Mouse (Mus musculus) ovary, adult 18-20 months (tissue): ENCODE measurements around the gene Ywhag.

Experiments used
- DNase-seq: peaks from one replicate; pipeline ENCODE4 v3.0.0; 2022; ENCODE audit warnings: low spot score, mixed read lengths

The Ywhag gene

DNA sequence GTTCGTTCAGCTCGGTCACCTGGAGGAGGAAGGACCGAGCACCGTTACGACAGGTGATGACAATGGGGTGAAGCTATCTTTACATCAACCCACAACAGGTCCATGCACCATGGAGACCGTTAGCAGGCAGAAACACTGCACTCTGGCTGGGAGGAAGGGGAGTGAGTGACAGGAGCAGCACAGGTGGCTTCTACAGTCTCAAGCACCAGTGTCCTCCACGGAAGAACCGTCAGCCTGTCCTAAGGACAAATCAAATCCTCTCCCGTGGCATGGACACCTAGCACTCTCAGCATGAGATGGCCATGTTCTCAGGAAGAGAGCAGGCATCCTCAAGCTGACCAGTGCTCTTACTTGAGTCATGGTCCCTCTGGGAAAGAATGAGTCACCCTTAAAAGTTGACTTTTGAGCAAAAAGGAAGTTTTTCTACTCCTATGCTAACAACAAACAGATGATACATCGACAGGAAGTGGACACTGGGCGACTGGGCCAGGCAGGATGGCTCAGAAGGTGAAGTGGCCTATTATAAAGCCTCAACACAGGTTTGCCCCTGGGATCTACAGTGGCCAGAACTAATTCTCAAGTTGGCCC is 22.7 kb downstream of the Ywhag start:
- no peak for DNase-seq

DNA sequence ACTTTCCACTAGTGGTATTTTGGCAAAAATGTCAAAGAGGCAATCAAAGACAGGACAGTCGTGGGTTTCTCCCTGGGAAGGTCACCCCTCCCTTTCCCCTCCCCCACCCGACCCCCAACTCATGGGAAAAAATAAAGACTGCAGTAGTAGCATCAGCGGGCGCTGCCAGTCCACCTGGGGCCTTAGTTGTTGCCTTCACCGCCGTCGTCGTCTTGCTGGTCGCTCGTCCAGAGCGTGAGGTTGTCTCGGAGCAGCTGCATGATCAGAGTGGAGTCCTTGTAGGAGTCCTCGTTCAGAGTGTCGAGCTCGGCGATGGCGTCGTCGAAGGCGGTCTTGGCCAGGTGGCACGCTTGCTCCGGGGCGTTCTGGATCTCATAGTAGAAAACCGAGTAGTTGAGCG is 23.6 kb downstream of the Ywhag start:
- no peak for DNase-seq

DNA sequence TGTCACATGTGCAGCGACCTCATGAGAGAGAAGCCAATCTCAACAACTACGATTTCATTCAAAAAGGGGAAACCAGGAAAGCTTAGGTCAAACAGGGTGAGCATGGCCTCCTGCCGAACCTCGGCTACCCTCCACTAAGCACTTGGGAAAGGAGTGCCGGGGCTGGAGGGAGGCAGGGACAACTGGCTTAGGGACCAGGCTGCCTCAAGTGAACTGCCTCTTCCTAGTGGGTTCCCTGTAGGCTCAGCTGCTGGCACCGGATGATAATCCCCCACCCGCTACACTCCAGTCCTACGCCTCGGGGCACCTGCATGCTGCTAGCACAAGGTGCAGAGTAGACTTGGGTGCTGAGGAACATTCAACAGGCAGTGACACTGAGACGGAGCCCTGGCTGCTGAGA is 24.8 kb downstream of the Ywhag start:
- DNase-seq = no peak

DNA sequence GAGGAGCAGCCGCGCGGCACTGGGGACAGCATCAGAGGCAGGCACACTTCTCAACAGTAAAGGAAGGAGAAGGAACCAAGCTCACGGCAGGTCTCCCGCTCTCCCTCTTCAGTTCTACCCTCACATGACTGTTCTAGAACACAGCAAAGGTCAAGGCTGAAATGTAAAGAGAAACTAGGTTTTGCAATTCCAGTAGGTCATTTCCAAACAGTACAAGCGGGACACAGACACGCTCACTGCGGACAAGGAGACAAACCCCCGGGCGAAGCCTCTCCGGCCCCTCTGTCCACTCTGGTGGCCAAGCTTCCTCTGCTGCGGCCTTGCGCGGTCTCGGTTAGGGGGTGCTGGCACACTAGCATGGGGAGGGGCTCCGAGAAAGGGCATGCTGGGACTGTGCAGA is 25.4 kb downstream of the Ywhag start:
- no peak for DNase-seq

DNA sequence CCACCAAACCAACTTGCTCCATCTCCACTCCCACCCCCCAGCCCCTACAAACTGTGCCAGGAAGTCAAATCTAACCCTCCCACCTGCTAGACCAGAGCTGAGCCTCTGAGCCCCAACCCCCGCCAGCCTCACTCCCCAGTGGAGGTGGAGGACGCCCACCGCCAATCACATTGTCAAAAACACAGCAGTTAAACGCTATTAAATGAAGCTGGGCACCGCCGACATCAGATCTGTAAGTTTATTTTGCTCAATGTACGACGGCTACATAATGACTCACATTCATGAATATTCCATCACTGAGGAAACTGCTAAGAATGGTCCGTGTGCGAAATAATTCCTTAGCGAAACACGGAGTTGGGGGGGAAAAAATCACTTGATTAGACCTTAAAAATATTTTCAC is 26.2 kb downstream of the Ywhag start:
- DNase-seq = no peak

DNA sequence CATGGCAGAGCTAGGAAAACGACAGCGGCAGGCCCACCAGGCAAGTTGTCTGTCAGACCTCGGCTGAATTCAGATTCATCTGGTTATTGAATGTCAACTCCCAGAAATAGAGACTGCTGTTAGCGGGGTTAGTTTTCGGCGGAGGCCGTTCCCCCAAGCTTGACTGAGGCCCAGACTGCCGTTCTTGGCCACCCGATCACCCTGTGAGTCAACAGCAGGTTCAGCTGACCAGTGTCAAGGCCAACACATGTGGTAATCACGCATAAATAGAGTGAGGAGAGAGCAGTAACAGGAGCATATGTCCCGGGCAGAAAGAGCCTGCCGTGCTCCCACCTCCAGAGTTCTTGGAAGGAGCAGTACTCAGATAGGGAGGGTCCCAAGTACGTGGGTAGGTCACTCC is 27.2 kb downstream of the Ywhag start:
- DNase-seq = peak; percentile 53

DNA sequence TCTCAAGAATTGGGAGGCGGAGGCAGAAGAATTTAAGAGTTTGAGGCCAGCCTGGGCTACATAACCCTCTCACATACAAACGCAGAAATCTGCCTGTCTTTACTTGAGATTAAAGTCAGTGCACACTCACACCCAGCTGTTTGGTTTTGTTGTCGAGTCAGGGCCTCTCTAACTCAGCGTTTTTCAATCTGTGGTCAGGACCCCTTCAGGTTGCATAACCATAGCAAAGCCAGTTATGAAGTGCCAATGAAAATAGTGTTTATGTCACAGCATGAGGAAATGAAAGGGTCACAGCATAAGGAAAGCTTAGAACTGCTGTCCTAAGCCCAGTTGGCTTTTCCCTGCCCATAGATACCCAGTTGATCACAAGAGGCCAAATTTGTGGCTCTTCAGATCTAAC is 27.6 kb downstream of the Ywhag start:
- no peak for DNase-seq

DNA sequence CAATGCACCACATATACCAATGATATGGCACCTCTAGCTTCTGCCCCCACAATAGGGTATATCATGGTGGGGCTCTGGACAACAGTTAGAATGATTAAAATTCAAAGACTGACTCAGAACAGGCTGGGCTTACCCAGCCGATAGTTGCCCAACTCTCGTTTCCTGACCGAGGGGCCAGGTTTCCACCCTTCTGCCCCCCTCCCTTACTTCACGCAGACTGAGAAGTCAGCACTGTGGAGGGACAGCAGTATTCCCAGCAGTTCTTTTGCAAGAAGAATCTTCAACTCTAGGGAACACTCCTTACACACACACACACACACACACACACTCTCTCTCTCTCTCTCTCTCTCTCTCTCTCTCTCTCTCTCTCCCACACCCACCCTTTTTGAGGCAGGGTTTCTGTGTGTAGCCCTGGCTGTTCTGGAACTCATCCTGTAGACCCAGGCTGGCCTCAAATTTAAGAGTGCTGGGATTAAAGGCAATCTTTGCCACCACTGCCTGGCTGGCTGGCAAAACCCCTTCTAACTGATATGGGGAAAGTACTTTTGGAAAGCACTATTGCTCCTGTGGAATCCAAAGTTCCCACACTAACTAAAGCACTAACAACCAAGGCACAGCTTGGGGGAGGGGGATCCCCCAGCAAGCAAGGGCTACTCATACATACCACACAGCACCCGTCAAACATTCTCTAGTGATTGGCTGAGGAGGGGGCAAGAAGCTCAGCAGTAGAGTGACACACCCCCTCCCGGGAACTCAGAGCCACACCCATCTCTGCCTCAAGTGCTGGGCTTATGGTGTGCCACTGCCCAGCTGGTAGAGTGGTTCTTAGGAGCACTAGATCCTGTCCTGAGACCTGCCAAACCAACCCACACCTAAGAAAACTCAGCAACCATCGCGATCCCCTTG is 28.8 kb downstream of the Ywhag start:
- DNase-seq = no peak

DNA sequence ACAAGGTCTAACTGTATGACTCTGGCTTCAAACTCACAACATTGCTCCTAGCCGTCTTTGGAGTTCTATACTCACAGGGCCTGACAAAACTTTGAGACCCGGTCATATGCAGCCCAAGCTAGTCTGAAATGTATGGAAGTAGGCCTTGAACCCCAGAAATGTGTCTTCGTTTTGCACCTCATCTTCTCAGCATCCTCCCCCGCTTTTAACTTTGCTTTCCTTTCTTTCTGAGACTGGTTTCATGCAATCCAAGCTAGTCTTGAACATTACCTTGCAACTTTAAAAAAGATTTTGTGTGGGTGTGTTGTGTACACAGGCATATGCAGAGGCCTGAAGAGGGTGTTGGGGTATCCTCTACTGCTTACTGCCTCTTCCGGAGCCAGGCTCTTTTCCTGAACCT is 30.2 kb downstream of the Ywhag start:
- no peak for DNase-seq

DNA sequence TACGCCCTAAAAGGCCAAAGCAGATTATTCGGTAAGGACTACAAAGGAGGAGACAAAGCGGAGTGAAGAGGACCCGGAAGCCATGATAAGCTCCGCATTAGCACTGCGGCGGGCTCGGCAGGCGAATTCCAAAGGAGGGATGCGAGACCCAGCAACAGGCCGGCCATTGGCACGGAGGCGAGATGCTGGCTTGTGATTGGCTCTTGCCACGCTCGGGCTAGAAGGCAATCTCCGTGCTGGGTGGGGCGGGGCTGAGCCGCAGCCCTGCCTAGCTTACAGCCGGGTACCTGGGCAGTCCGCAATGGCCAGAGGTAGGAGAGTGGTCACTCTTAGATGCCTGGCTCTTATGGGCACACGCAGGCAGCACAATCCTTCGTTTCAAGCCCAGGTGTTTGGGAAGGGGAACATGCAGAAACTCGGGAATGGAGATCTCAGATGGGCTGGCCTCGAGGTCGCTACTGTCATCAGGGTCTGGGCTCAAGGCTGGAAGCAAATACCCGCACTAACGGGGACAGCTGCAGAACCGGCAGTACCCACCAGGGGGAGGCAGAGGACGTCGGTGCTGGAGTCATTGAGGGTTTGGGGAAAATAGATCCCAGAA is 30.8 kb downstream of the Ywhag start:
- DNase-seq = peak; percentile 91

DNA sequence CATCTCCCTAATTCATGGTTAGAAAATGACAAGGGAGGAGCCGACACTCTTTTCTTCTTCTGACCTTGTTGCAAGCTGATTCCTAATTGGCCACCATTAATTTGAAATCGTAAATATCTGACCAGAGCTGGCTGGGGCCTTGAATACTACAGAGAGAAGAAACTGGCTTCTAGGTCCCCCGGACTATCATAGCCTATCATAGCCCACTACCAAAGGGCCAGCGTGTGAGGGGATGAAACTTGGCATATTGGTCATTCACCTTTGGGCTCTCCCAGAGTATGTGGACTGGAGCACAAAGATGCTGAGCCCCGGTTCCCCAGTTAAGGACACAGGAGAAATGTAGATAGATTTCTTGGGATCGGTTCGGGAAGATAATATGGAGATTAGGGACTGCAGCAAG is 31.4 kb downstream of the Ywhag start:
- no peak for DNase-seq

DNA sequence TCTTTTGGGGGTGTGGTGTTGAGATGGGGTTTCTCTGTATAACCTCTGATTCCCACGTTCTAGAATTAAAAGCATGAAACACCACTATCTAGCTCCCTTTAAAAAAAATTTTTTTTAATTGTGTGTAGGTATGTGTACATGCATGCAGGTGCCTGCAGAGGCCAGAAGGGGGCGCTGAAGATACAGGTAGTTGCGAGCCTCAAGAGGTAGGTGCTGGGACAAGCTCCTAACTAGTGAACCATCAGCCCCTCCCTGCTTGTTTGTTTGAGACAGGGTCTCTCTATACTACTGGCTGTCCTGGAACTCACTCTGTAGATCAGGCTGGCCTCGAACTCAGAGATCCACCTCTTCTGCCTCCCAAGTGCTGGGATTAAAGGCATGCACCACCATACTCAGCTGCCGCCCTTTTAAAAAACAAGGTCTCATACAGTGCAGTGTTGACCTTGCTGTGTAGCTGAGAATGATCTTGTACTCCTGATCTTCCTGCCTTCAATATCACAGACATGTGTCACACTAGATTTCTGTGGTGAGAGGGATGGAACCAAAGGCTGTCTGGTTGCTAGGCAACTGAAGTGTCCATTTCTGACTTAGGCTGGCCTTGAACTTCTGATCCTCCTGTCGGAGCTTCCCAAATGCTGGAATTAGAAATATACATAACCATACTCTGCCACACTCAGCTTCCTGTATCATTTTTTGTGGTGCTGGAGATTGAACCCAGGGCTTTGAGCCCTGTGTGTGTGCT is 32.9 kb downstream of the Ywhag start:
- no peak for DNase-seq

DNA sequence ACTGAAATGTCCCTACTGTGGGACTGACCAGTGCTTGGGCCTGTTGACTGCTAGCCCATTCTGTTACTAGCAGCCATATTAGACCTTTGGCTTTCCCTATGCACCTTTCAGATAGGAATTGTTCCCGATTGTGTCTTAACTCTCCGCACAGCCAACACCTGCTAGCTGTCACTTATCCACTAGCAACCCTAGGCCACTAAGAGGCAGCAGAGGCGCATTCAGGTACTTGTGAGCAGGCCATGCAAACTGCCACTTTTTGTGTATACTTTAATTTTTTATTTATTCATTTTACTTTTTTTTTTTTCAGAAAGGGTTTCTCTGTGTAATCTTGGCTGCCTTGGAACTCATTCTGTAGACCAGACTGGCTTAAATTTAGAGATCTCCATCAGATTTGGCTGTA is 33.7 kb downstream of the Ywhag start:
- no peak for DNase-seq

DNA sequence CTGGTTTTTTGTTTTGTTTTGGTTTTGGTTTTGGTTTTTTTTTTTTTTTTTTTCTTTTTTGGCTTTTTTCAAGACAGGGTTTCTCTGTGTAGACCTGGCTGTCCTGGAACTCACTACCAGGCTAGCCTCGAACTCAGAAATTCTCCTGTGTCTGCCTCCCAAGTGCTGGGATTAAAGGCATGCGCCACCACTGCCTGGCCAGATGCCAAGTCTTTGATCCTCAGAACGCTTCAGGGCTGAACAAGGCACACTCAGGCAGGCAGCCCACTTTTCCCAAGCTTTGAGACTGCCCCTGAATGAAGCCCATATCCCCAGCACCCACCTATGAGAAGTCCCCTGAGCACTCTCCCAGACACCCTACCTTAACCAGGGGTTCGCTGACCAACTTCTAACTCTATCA is 34.6 kb downstream of the Ywhag start:
- DNase-seq = no peak

DNA sequence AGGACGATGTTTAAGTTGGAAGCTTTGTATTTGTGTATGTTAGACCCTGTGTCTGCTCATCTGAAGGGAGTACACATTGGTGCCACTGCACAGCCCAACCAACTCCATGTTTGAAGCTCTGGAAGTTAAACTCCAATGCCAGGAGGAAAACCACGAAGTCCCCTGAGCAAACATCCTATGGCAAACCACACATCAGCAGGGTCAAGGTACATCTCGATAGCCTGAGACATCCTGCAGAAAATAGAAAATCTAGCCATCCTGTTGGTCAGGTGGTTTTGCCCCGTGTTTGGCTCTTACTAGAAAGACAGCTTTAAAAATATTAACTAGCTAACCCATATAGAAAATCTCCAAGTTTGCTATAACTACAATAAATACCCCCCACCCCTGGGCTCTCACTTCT is 35.4 kb downstream of the Ywhag start:
- no peak for DNase-seq

DNA sequence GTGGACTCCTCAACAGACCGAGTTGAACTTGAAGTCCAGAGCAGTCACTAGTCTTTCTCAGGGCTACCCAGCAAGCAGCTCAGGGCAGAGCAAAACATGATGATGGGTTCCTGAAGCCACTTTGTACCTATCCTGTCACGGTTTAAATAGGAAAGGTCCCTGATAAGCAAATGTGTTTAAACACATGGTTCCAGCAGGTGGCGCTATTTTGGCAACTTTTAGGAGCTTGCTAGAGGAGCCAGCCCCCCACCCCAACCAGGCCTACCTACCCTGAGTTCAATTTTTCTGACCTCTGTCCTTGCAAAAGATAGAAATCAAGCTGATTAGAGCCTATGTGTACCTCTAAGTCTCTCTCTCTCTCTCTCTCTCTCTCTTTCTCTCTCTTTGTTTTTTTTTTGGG is 36.4 kb downstream of the Ywhag start:
- DNase-seq = no peak

DNA sequence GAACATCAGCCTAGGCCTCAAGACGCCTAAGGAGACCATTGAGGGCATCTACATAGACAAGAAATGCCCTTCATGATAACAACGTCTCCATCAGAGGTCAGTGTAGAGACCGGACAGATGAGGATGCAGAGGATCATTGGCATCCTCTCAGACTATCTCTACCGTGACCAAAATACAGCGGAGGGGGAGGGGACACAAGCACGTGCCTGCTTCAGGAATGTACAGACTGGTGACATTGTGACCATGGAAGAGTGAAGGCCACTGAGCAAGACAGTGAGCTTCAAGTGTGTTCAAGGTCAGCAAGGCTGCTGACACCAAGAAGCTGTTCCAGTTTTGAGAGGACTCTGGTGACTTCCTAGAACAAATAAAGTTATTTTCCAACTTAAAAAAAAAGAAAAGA is 39.5 kb downstream of the Ywhag start:
- no peak for DNase-seq

DNA sequence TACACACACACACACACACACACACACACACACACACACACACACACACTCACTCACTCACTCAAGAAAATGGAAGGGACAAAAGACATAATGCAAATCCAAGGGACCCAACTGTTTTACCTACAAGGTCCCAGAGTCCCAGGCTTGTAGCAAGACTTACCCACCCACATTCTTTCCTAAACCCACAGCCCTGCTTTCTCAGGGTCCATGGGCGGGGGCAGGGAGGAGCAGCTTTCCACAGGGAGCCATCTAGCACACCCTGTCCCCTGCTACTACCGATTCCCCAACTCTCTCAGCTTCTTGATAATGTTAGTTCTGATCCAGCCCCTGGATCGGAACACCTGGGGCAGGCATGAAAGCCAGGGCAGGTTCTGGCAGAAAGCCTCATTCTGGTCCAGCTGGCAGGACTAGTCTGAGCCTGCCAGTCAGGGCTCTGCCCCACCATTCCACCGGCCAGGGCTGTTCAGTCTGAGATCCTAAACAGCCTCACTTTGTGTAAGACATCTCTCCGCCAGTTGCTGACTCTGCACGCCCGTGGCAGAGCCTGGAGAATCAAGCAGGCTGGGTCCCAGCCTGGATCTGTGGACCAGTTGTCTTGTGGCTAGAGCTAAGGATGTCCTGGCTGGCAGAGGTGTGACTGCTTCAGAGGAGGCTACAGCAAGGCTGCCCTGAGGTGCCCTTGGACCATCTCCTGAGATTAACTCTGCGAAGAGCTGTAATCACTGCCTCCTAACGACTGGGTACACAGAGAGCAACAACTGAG is 41.6 kb downstream of the Ywhag start:
- DNase-seq = no peak

DNA sequence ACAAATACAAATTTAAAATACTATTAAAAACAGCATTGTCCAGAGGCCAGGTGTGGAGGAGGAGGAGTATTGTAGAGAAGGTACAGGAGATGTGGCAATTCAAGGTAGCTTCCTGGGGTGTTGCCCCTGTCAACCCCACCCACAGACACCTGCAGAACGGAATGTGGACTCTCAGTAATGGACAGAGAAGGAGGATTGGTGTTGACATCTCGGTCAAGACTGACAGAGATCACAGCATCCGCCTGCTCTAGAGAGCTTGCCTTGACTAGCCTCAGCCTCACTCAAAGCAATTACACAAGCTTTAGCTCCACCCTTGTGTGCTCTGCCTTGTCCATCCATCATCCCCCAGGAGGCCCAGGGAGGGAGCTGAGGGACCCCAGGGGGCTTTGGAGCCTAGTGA is 43.5 kb downstream of the Ywhag start:
- no peak for DNase-seq

DNA sequence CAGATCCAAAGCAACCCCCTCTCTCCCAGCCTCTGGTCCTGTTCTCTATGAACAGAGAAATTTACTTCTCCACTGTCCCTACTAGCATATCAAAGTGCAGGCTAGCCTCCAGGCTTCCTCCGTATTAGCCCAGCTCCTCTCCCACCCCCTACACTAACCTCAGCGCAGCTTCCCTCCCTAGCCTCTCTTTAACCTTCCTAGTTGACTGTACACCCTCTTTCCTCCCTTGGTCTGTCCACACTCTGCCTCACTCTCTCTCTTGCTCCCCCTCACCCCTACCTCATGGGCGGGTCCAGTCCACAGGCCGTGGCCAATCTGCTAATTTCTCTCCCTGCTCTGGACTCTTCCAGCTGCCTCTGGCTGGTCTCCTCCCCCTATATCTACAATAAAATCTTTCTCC is 44.1 kb downstream of the Ywhag start:
- DNase-seq = no peak

DNA sequence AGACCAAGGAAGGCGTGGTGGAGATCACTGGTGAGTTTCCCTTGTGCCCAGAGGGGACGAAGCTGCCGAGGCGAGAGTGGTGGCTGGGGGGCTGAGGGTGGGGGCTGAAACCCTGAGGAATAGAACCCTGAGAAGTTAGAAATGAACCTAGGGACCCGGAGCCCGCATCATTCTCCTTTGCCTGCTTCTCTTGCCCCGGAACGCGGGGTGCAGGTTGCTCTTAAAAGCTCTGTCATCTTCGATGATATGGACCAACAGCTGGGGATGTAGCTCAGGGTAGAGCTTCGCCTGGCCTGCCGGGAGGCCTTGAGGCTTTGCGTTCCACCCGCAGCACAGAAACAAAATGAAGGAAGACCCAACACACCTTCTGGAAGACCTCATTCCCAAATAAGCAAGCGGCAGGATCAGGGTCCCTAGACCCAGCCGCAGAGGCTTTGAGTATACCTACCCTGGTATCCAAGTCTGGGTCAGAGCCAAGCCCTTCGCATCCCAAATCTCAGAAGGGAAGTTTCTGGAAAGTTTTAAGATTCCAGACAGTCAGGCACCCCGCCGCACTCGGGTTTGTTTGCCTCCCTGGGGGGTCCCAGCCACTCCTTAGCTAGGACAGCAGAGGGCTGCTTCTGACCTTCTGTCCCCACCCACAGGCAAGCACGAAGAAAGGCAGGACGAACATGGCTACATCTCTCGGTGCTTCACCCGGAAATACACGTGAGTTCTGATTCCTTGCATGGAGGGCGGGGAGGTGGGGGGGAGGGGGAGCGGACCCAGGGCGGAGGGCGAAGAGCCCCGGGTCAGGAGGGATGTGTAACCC is 45.8 kb downstream of the Ywhag start:
- DNase-seq = no peak
